Mouse (Mus musculus): ENCODE measurements around the gene Btg1. TPM values are rescaled to one million over a fixed set of nuclear protein-coding genes. Genes with fewer than 3 reads are reported as not detected.
A peak's percentile ranks its signal among the peaks of the same experiment; 100 is the strongest.

Gene Btg1
- polyA plus RNA-seq, 1 experiment: 139 TPM

GRCm38 (mm10) chr10:96623633-96624195 lies 6.9 kb downstream of the Btg1 start:
- Histone ChIP-seq H3K27ac (ENCODE audit: insufficient read depth, low read length) (peak overlapping the region; percentile 71), H3K36me3 (ENCODE audit: control insufficient read depth, insufficient read depth, low read length) (peaks cover 36% of the 10 kb centered on the region), H3K27me3 (ENCODE audit: control insufficient read depth, insufficient read depth, low read length) (no peaks in the 10 kb centered on the region), H3K4me1 (ENCODE audit: control insufficient read depth, insufficient read depth, insufficient read length) (peaks cover 14% of the 10 kb centered on the region; the same call in 1 of the 2 replicates), H3K4me3 (ENCODE audit: extremely low read depth, insufficient read depth, insufficient read length) (peak overlapping the region; percentile 33; the same call in 1 of the 2 replicates)
- TF ChIP-seq CTCF (IDR thresholded peaks at IDR 0.05; ENCODE audit: extremely low read depth, insufficient read depth, insufficient read length, insufficient replicate concordance) (no peak), POLR2A (IDR thresholded peaks at IDR 0.05; ENCODE audit: low read depth, low read length) (no peak)
- no peak for DNase-seq (ENCODE audit: low read depth in 1 of 2, low spot score in 2 of 2)
- WGBS: 73% methylated on average over 4 of the region's 4 CpGs

DNA sequence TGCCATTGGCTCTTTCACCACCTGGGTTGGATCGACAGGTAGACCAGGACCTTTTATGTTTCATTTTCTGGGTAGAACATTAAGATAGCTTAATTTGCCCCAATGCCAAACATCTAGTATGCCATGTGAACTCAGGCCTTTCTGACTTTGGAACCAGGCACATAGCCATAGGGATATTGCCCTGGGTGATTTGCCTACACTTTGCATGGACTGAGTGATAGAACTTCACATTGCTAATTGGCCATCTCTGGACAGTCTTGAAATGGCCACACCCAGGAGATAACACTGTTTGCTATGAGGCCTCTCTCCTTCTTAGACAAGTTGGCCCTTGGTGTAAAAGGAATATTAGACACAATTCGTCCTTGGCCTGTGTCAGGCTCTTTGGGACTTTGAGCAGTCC lies 7.6 kb downstream of the Btg1 start:
- no peak for DNase-seq (ENCODE audit: low read depth in 1 of 2, low spot score in 2 of 2)
- Histone ChIP-seq H3K4me1 (ENCODE audit: control insufficient read depth, insufficient read depth, insufficient read length) (peaks cover 14% of the 10 kb centered on the region; the same call in 1 of the 2 replicates), H3K27ac (ENCODE audit: insufficient read depth, low read length) (peak overlapping the region; percentile 19; the same call in 1 of the 2 replicates), H3K4me3 (ENCODE audit: extremely low read depth, insufficient read depth, insufficient read length) (no peak overlapping the region), H3K36me3 (ENCODE audit: control insufficient read depth, insufficient read depth, low read length) (peaks cover 34% of the 10 kb centered on the region), H3K27me3 (ENCODE audit: control insufficient read depth, insufficient read depth, low read length) (no peaks in the 10 kb centered on the region)
- TF ChIP-seq POLR2A (IDR thresholded peaks at IDR 0.05; ENCODE audit: low read depth, low read length): no peak
- TF ChIP-seq CTCF (IDR thresholded peaks at IDR 0.05; ENCODE audit: extremely low read depth, insufficient read depth, insufficient read length, insufficient replicate concordance): no peak
- 89% methylated on average over 2 of the region's 2 CpGs for WGBS

- Histone ChIP-seq H3K27me3 (ENCODE audit: control insufficient read depth, insufficient read depth, low read length) (no peaks in the 10 kb centered on the region), H3K27ac (ENCODE audit: insufficient read depth, low read length) (no peak overlapping the region), H3K4me3 (ENCODE audit: extremely low read depth, insufficient read depth, insufficient read length) (no peak overlapping the region), H3K36me3 (ENCODE audit: control insufficient read depth, insufficient read depth, low read length) (peaks cover 28% of the 10 kb centered on the region), H3K4me1 (ENCODE audit: control insufficient read depth, insufficient read depth, insufficient read length) (peaks cover 15% of the 10 kb centered on the region; the same call in 1 of the 2 replicates)
- 81% methylated on average over 4 of the region's 4 CpGs for WGBS
- no peak for DNase-seq (ENCODE audit: low read depth in 1 of 2, low spot score in 2 of 2)
- TF ChIP-seq POLR2A (IDR thresholded peaks at IDR 0.05; ENCODE audit: low read depth, low read length): no peak
- TF ChIP-seq CTCF (IDR thresholded peaks at IDR 0.05; ENCODE audit: extremely low read depth, insufficient read depth, insufficient read length, insufficient replicate concordance): no peak
Measured at GRCm38 (mm10) chr10:96625061-96625460, 8.3 kb downstream of the Btg1 start.

DNA sequence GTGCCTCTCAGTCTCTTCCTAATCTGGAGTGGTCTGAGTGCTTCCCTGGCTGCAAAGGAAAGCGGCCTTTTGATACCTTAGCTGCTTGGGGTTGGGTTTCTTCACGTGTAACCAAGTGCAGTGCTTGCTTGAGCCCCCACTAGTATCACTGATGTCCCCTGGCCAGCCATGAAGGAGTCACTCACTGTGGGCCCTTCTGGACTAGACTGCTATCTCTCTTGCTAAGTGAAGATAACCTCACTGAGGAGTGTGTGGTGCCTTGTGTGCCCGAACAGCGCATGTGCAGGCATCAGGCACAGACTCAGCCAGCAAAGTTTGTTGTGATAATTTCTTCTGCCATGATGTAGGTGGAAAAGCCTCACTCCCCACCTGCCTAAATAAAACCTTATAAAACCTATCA lies 8.9 kb downstream of the Btg1 start:
- peaks cover 17% of the 10 kb centered on the region; the same call in 1 of the 2 replicates for H3K4me1 ChIP-seq (ENCODE audit: control insufficient read depth, insufficient read depth, insufficient read length)
- peaks cover 25% of the 10 kb centered on the region for H3K36me3 ChIP-seq (ENCODE audit: control insufficient read depth, insufficient read depth, low read length)
- no peaks in the 10 kb centered on the region for H3K27me3 ChIP-seq (ENCODE audit: control insufficient read depth, insufficient read depth, low read length)
- DNase-seq (ENCODE audit: low read depth in 1 of 2, low spot score in 2 of 2): no peak
- 0 out of 2 replicates have a peak overlapping the region, but pooled peaks have one; percentile 2 for H3K27ac ChIP-seq (ENCODE audit: insufficient read depth, low read length)
- WGBS: 79% methylated on average over 4 of the region's 4 CpGs
- TF ChIP-seq CTCF (IDR thresholded peaks at IDR 0.05; ENCODE audit: extremely low read depth, insufficient read depth, insufficient read length, insufficient replicate concordance) (no peak), POLR2A (IDR thresholded peaks at IDR 0.05; ENCODE audit: low read depth, low read length) (no peak)
- no peak overlapping the region for H3K4me3 ChIP-seq (ENCODE audit: extremely low read depth, insufficient read depth, insufficient read length)

GRCm38 (mm10) chr10:96626120-96626750 lies 9.4 kb downstream of the Btg1 start:
- peaks cover 25% of the 10 kb centered on the region for H3K36me3 ChIP-seq (ENCODE audit: control insufficient read depth, insufficient read depth, low read length)
- H3K4me1 ChIP-seq (ENCODE audit: control insufficient read depth, insufficient read depth, insufficient read length): peaks cover 17% of the 10 kb centered on the region; the same call in 1 of the 2 replicates
- DNase-seq (ENCODE audit: low read depth in 1 of 2, low spot score in 2 of 2): no peak
- no peaks in the 10 kb centered on the region for H3K27me3 ChIP-seq (ENCODE audit: control insufficient read depth, insufficient read depth, low read length)
- TF ChIP-seq POLR2A (IDR thresholded peaks at IDR 0.05; ENCODE audit: low read depth, low read length) (no peak), CTCF (IDR thresholded peaks at IDR 0.05; ENCODE audit: extremely low read depth, insufficient read depth, insufficient read length, insufficient replicate concordance) (no peak)
- H3K4me3 ChIP-seq (ENCODE audit: extremely low read depth, insufficient read depth, insufficient read length): no peak overlapping the region
- 90% methylated on average over 10 of the region's 10 CpGs for WGBS
- no peak overlapping the region for H3K27ac ChIP-seq (ENCODE audit: insufficient read depth, low read length)

GRCm38 (mm10) chr10:96627332-96627731 lies 10.5 kb downstream of the Btg1 start:
- Histone ChIP-seq H3K4me3 (ENCODE audit: extremely low read depth, insufficient read depth, insufficient read length) (no peak overlapping the region), H3K27me3 (ENCODE audit: control insufficient read depth, insufficient read depth, low read length) (no peaks in the 10 kb centered on the region), H3K36me3 (ENCODE audit: control insufficient read depth, insufficient read depth, low read length) (peaks cover 15% of the 10 kb centered on the region), H3K4me1 (ENCODE audit: control insufficient read depth, insufficient read depth, insufficient read length) (peaks cover 19% of the 10 kb centered on the region; the same call in 1 of the 2 replicates), H3K27ac (ENCODE audit: insufficient read depth, low read length) (no peak overlapping the region)
- no peak for DNase-seq (ENCODE audit: low read depth in 1 of 2, low spot score in 2 of 2)
- 95% methylated on average over 10 of the region's 10 CpGs for WGBS
- no peak for TF ChIP-seq CTCF (IDR thresholded peaks at IDR 0.05; ENCODE audit: extremely low read depth, insufficient read depth, insufficient read length, insufficient replicate concordance)
- TF ChIP-seq POLR2A (IDR thresholded peaks at IDR 0.05; ENCODE audit: low read depth, low read length): no peak
